Mouse (Mus musculus): ENCODE measurements around the gene Arpc2.

- TF ChIP-seq CTCF (IDR thresholded peaks at IDR 0.05; ENCODE audit: control insufficient read depth, insufficient read depth, insufficient replicate concordance, low read depth, low read length): no peak
- no peak for TF ChIP-seq POLR2A (IDR thresholded peaks at IDR 0.05; ENCODE audit: control insufficient read depth, low read depth, low read length)
Measured at GRCm38 (mm10) chr1:74288327-74288726, 52.4 kb downstream of the Arpc2 start.

Data from testis, adult 2 months (tissue).